Mouse (Mus musculus) MEL (cell line): Measurements from ENCODE around the gene Acss1. TPM values are rescaled to one million over a fixed set of nuclear protein-coding genes. Genes with fewer than 3 reads are reported as not detected.

Experiments used
- DNase-seq: peaks from one replicate; pipeline ENCODE4 v3.0.0; 2011; ENCODE audit warnings: low read depth, low spot score
- H3K27ac ChIP-seq: 2 replicates; pipeline ENCODE4 v1.5.1; 2012; ENCODE audit warnings: low read depth, mild to moderate bottlenecking, control low read depth, low read length, moderate library complexity; ENCODE audit not compliant: control insufficient read depth
- H3K27me3 ChIP-seq, 2 experiments: fragments of 150-350 bp in 1 of 2; sonication (generic) in 1 of 2; 2 replicates each; pipeline ENCODE4 v1.6.1; 2012; ENCODE audit warnings: low read length in 2 of 2, mild to moderate bottlenecking in 2 of 2, improper control_type of control experiment in 1 of 2, moderate library complexity in 1 of 2; ENCODE audit not compliant: insufficient read depth in 2 of 2, control insufficient read depth in 1 of 2
- H3K36me3 ChIP-seq, 2 experiments: 2 replicates each; pipeline ENCODE4 v1.6.1; 2012 to 2014; ENCODE audit warnings: low read length in 2 of 2, improper control_type of control experiment in 1 of 2, inconsistent platforms in 1 of 2, mild to moderate bottlenecking in 1 of 2; ENCODE audit not compliant: insufficient read depth in 2 of 2, control insufficient read depth in 1 of 2
- H3K4me1 ChIP-seq, 2 experiments: fragments of 150-350 bp in 1 of 2; sonication (generic) in 1 of 2; 2 replicates each; pipeline ENCODE4 v1.6.1; 2012; ENCODE audit warnings: low read length in 2 of 2, improper control_type of control experiment in 1 of 2, mild to moderate bottlenecking in 1 of 2; ENCODE audit not compliant: insufficient read depth in 2 of 2, control insufficient read depth in 1 of 2
- H3K4me3 ChIP-seq, 2 experiments: fragments of 150-350 bp in 1 of 2; sonication (generic) in 1 of 2; 2 replicates each; pipeline ENCODE4 v1.5.1; 2012; ENCODE audit warnings: low read depth in 2 of 2, low read length in 2 of 2, mild to moderate bottlenecking in 2 of 2, moderate library complexity in 2 of 2, control low read depth in 1 of 2, improper control_type of control experiment in 1 of 2; ENCODE audit not compliant: control insufficient read depth in 1 of 2, insufficient read depth in 1 of 2
- H3K79me2 ChIP-seq: 2 replicates; pipeline ENCODE4 v1.6.1; 2012; ENCODE audit warnings: mild to moderate bottlenecking, low read length, moderate library complexity; ENCODE audit not compliant: control insufficient read depth, poor library complexity, insufficient read depth
- H3K9ac ChIP-seq: 2 replicates; pipeline ENCODE4 v1.6.1; 2012; ENCODE audit warnings: low read depth, mild to moderate bottlenecking, control low read depth, low read length, moderate library complexity; ENCODE audit not compliant: control insufficient read depth, poor library complexity, severe bottlenecking
- H3K9me3 ChIP-seq: fragments of 150-350 bp; sonication (generic); replicated peaks from 2 replicates; pipeline ENCODE4 v1.6.1; 2012; ENCODE audit warnings: mild to moderate bottlenecking, low read length, improper control_type of control experiment, moderate library complexity; ENCODE audit not compliant: insufficient read depth
- BHLHE40 ChIP-seq: IDR thresholded peaks from 2 replicates; pipeline ENCODE4 v1.6.1; 2012; ENCODE audit warnings: low read depth, mild to moderate bottlenecking, inconsistent platforms, low read length, improper control_type of control experiment, borderline replicate concordance
- CTCF ChIP-seq, 3 experiments: IDR thresholded peaks in 2 of 3; conservative IDR thresholded peaks in 1 of 3; 2 replicates each; pipeline ENCODE4 v1.5.1; 2011 to 2012; ENCODE audit warnings: low read length in 3 of 3, low read depth in 2 of 3, mild to moderate bottlenecking in 2 of 3, improper control_type of control experiment in 1 of 3, inconsistent platforms in 1 of 3, mixed read lengths in 1 of 3, moderate library complexity in 1 of 3; ENCODE audit not compliant: control insufficient read depth in 1 of 3, insufficient read depth in 1 of 3, poor library complexity in 1 of 3, severe bottlenecking in 1 of 3
- E2F4 ChIP-seq: IDR thresholded peaks from 2 replicates; pipeline ENCODE4 v1.6.1; 2011; ENCODE audit warnings: low read depth, low read length, improper control_type of control experiment, borderline replicate concordance
- MEF2A ChIP-seq: IDR thresholded peaks from 2 replicates; pipeline ENCODE4 v1.6.1; 2014; ENCODE audit warnings: low read depth, mild to moderate bottlenecking, inconsistent platforms, low read length, improper control_type of control experiment; ENCODE audit not compliant: poor library complexity, insufficient replicate concordance, severe bottlenecking; ENCODE audit errors: extremely low read depth
- POLR2AphosphoS5 ChIP-seq: IDR thresholded peaks from 2 replicates; pipeline ENCODE4 v1.6.1; 2012; ENCODE audit warnings: low read depth, borderline replicate concordance, mild to moderate bottlenecking, inconsistent platforms, low read length, moderate library complexity, mixed read lengths
- RAD21 ChIP-seq: IDR thresholded peaks from 2 replicates; pipeline ENCODE4 v1.6.1; 2011; ENCODE audit warnings: mild to moderate bottlenecking, low read depth, low read length, improper control_type of control experiment
- SIN3A ChIP-seq: IDR thresholded peaks from 2 replicates; pipeline ENCODE4 v1.6.1; 2012; ENCODE audit warnings: low read length, improper control_type of control experiment, inconsistent platforms
- TAL1 ChIP-seq: IDR thresholded peaks from 2 replicates; pipeline ENCODE4 v1.6.1; 2012; ENCODE audit warnings: mild to moderate bottlenecking, inconsistent platforms, low read length, moderate library complexity, mixed read lengths
- TBP ChIP-seq: IDR thresholded peaks from 2 replicates; pipeline ENCODE4 v1.8.0; 2011; ENCODE audit warnings: low read depth, low read length, improper control_type of control experiment
- UBTF ChIP-seq: IDR thresholded peaks from 2 replicates; pipeline ENCODE4 v1.6.1; 2012; ENCODE audit warnings: low read depth, mild to moderate bottlenecking, inconsistent platforms, low read length, improper control_type of control experiment, moderate library complexity, borderline replicate concordance; ENCODE audit not compliant: insufficient read depth
- USF1 ChIP-seq: IDR thresholded peaks from 2 replicates; pipeline ENCODE4 v1.6.1; 2014; ENCODE audit warnings: low read depth, mild to moderate bottlenecking, inconsistent platforms, low read length, improper control_type of control experiment, moderate library complexity
- USF2 ChIP-seq, 2 experiments: IDR thresholded peaks; 2 replicates each; pipeline ENCODE4 v1.6.1; 2011 to 2012; ENCODE audit warnings: improper control_type of control experiment in 2 of 2, low read length in 2 of 2, borderline replicate concordance in 1 of 2, inconsistent platforms in 1 of 2, low read depth in 1 of 2, mild to moderate bottlenecking in 1 of 2; ENCODE audit not compliant: insufficient read depth in 1 of 2
- ZC3H11A ChIP-seq: IDR thresholded peaks from 2 replicates; pipeline ENCODE4 v1.6.1; 2012; ENCODE audit warnings: low read depth, mild to moderate bottlenecking, inconsistent platforms, low read length, improper control_type of control experiment
- ZMIZ1 ChIP-seq: IDR thresholded peaks from 2 replicates; pipeline ENCODE4 v1.6.1; 2012; ENCODE audit warnings: low read depth, mild to moderate bottlenecking, inconsistent platforms, low read length, improper control_type of control experiment, moderate library complexity
- polyA plus RNA-seq, 2 experiments: library from polyadenylated mRNA; stranded (reverse) in 1 of 2; unstranded in 1 of 2; fragments of >175 nt in 1 of 2; fragments of >200 nt in 1 of 2; gene quantifications; 2 replicates each; pipeline versions ENCODE4 v1.2.1 to v1.2.4; 2012; ENCODE audit warnings: low replicate concordance in 2 of 2, low read depth in 1 of 2; ENCODE audit not compliant: insufficient read length in 2 of 2, insufficient read depth in 1 of 2, missing spikeins in 1 of 2
- total RNA-seq: library from RNA; depleted of rRNA; stranded (reverse); fragments of 300-350 nt; gene quantifications from 2 replicates; pipeline ENCODE4 v1.2.3, GENCODE M21; 2012

Gene Acss1
- total and polyA plus RNA-seq, 3 experiments, result 10.2 to 22.6 TPM; not detected in 1

DNA sequence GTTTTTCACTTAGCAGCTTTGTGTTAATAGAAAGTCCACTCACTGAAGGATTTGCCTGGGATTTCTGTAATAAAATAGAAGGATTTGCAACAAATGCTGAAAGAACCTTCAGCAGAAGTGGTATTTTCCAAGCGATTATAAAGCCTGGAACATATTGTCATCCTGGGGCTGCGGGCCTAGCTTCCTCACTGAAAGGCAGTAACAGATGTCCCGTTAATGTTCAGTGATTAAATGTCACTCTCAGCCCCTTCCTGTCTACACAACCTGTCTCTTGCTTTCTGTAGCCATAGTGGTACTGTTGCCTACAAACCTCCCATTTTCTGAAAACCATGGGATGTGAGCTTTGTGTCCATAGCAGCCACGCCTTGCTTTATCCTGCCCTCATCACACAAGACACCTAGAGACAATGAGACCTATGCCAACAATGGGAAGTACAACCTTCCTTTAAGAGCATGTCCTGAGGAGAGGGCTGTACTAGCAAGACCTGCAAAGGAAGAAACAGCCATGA, 43.9 kb upstream of the Acss1 start:
- no peak for DNase-seq
- H3K9ac ChIP-seq, result no peak overlapping the region
- TF ChIP-seq ZMIZ1 (no peak), MEF2A (no peak), UBTF (no peak), E2F4 (no peak), CTCF (IDR thresholded peaks at IDR 0.05 in 2 of 3, conservative IDR thresholded peaks at IDR 0.05 in 1 of 3; ENCODE audit: control insufficient read depth in 1 of 3, insufficient read depth in 1 of 3, low read depth in 2 of 3, low read length in 3 of 3, poor library complexity in 1 of 3, severe bottlenecking in 1 of 3) (no peak), RAD21 (no peak), ZC3H11A (no peak), POLR2AphosphoS5 (no peak), TBP (no peak), BHLHE40 (no peak)
- no peak overlapping the region for H3K27ac ChIP-seq
- H3K9me3 ChIP-seq, result no peaks in the 10 kb centered on the region
- no peaks in the 10 kb centered on the region for H3K4me1 ChIP-seq
- H3K79me2 ChIP-seq, result no peaks in the 10 kb centered on the region
- H3K4me3 ChIP-seq, result no peak overlapping the region
- H3K36me3 ChIP-seq, result no peaks in the 10 kb centered on the region
- H3K27me3 ChIP-seq, result peaks cover 1 to 3% of the 10 kb centered on the region in 2 experiments; a peak in 3 of 4 replicates

- TF ChIP-seq SIN3A (no peak), USF2 (IDR thresholded peaks at IDR 0.05; ENCODE audit: borderline replicate concordance in 1 of 2, insufficient read depth in 1 of 2, low read depth in 1 of 2, low read length in 2 of 2) (no peak), UBTF (no peak), USF1 (no peak), BHLHE40 (no peak), TAL1 (no peak), TBP (no peak)
- no peaks in the 10 kb centered on the region for H3K4me1 ChIP-seq
- no peaks in the 10 kb centered on the region for H3K36me3 ChIP-seq
- peaks cover 0 to 2% of the 10 kb centered on the region in 2 experiments; a peak in 3 of 4 replicates for H3K27me3 ChIP-seq
- H3K9ac ChIP-seq, result no peak overlapping the region
- no peak for DNase-seq
- H3K4me3 ChIP-seq, result no peak overlapping the region
- no peaks in the 10 kb centered on the region for H3K9me3 ChIP-seq
- H3K79me2 ChIP-seq, result no peaks in the 10 kb centered on the region
- no peak overlapping the region for H3K27ac ChIP-seq
Observed at GRCm38 (mm10) chr2:150691481-150692170, 23.3 kb upstream of the Acss1 start.
